Mouse (Mus musculus) E14TG2a.4 (cell line): ENCODE measurements around the gene Tsc22d1.

Experiments used
- CTCF ChIP-seq: conservative IDR thresholded peaks from 2 replicates; pipeline ENCODE4 v1.5.1; 2014; ENCODE audit warnings: low read length
- NANOG ChIP-seq: IDR thresholded peaks from 2 replicates; pipeline ENCODE4 v1.6.1; 2014; ENCODE audit warnings: borderline replicate concordance, low read length, mixed read lengths
- POU5F1 ChIP-seq: IDR thresholded peaks from 2 replicates; pipeline ENCODE4 v1.6.1; 2014; ENCODE audit warnings: low read length, borderline replicate concordance

GRCm38 (mm10) chr14:76432369-76432768, 17.6 kb downstream of the Tsc22d1 start:
- TF ChIP-seq CTCF (no peak), NANOG (no peak), POU5F1 (no peak)
